Mouse (Mus musculus) lung, adult 2 months (tissue): ENCODE data around the gene Ptprd. TPM values are rescaled to one million over a fixed set of nuclear protein-coding genes. Genes with fewer than 3 reads are reported as not detected.
"Not testable (repeated sequence)": the region's sequence is repeated elsewhere in the genome, so short reads cannot be mapped to it uniquely, and the experiment has no call there.

ENCODE experiments used
- DNase-seq: peaks from one replicate; pipeline ENCODE4 v3.0.0; 2022
- H3K4me1 ChIP-seq: fragments of 200-500 bp; 2 replicates; pipeline ENCODE4 v1.6.1; 2011; ENCODE audit warnings: low read length; ENCODE audit not compliant: control insufficient read depth, insufficient read depth
- H3K4me3 ChIP-seq: fragments of 200-500 bp; replicated peaks from 2 replicates; pipeline ENCODE3; 2011; ENCODE audit warnings: low read depth, mild to moderate bottlenecking, control low read depth, low read length; ENCODE audit errors: extremely low read depth
- CTCF ChIP-seq: fragments of 200-500 bp; IDR thresholded peaks from 2 replicates; pipeline ENCODE4 v1.5.1; 2011; ENCODE audit warnings: mild to moderate bottlenecking, low read length, control low read depth; ENCODE audit not compliant: insufficient read depth
- POLR2A ChIP-seq: fragments of 200-500 bp; IDR thresholded peaks from 2 replicates; pipeline ENCODE4 v1.6.1; 2011; ENCODE audit warnings: low read depth, mild to moderate bottlenecking, control low read depth, low read length, borderline replicate concordance; ENCODE audit errors: extremely low read depth
- WGBS: fragments of 180-500 bp; shearing (Covaris S2); methylation state at CpG from one replicate; pipeline ENCODE4 v1.1.7; 2018; 5-methylcytosine and 5-hydroxymethylcytosine counted together
- polyA plus RNA-seq: library from polyadenylated mRNA; depleted of rRNA; stranded (reverse); fragments of >200 nt; gene quantifications from 2 replicates; pipeline ENCODE4 v1.2.3, GENCODE M21; 2012

Gene Ptprd
- polyA plus RNA-seq, 1 experiment: 13.4 TPM

DNA sequence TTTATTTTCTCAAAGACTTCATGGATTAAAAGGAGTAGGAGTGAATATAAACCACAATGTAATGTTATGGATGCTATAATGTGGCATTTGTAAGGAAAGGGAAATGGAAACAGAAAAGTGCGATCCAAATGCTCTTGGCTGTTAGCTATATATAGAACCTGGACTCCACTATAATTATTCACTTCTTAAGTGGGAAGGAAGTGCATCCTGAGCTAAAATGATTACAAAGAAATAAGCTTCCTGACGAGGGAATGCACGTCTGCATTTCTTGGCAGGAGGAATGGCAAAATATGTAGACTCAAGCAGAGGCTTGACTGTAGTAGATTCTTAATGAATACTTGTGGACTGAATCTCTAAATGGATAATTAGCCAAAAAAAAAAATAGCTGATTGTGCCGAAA, 219.1 kb downstream of the Ptprd start:
- TF ChIP-seq CTCF (no peak), POLR2A (no peak)
- Histone ChIP-seq H3K4me3 (no peak overlapping the region), H3K4me1 (no peaks in the 10 kb centered on the region)
- no peak for DNase-seq
- WGBS: 56% methylated on average over 4 of the region's 4 CpGs

DNA sequence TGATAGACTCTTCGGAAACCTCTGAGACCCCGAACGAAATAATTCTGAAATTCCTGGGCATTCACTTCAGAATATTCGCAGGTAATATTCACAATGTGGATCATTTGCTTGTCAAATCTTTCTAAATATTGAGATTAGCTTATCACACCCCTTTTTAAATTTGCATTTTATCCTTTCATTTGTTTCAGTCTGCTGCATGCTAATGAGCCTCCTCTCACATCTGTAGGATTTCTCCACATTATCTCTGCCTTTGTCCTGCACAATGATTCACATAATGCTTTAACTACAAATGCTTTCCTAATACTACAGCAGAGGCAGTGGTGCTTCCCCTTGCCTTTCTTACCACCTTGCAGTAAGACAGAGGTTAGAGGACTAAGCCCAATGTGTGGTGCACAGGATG, 229.7 kb downstream of the Ptprd start:
- no peak for TF ChIP-seq POLR2A
- no peak for TF ChIP-seq CTCF
- no peaks in the 10 kb centered on the region for H3K4me1 ChIP-seq
- no peak overlapping the region for H3K4me3 ChIP-seq
- no peak for DNase-seq
- 71% methylated on average over 4 of the region's 4 CpGs for WGBS

- DNase-seq: no peak
These were observed 250.1 kb downstream of the Ptprd start for GRCm38 (mm10) chr4:77961711-77962110.

DNA sequence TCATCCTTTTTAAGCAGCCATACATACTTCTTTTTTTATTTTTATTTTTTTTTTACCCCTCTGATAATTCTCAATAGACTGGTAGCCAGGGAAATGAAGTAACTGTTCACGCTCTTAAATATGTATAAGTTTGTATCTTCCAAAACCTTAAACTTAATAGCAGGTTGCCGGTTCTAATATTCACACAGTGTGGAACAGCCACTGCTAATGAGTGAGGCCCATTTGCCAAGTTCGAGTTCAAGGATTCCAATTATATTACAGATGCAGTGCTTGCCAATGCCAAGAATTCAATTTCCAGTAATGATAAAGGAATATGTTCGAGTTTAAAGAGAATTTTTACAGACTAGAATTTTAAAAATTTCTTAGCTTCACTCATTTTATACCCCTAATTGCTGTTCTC, 322.3 kb downstream of the Ptprd start:
- WGBS: 67% methylated on average over 4 of the region's 4 CpGs
- Histone ChIP-seq H3K4me3 (no peak overlapping the region), H3K4me1 (no peaks in the 10 kb centered on the region)
- no peak for TF ChIP-seq CTCF
- no peak for DNase-seq

More at GRCm38 (mm10) chr4:77961711-77962110, 250.1 kb downstream of the Ptprd start:
- WGBS: 21% methylated on average over 2 of the region's 2 CpGs
- no peak for TF ChIP-seq POLR2A
- TF ChIP-seq CTCF: no peak
- H3K4me3 ChIP-seq: no peak overlapping the region
- no peaks in the 10 kb centered on the region for H3K4me1 ChIP-seq

DNA sequence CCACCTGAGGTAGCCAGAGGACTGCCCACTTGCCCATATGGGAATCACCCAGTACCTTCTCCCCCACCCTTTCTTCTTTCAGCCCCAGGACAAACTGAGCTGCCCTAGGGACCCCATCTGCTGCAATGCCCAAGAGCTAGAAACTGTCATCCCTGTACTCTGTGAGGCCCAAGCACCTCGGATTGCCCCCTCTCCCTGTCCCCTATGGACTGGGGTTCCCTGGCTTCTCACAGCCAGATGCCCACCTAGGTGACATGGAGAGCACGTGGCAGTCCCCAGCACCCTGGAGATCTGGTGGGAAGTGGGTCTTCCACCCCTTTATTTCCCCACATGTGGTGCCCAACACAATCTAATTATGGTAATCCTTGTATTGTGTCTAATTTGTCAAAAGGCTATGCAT, 331.5 kb downstream of the Ptprd start:
- Histone ChIP-seq H3K4me1 (no peaks in the 10 kb centered on the region), H3K4me3 (no peak overlapping the region)
- no peak for DNase-seq
- 43% methylated on average over 2 of the region's 2 CpGs for WGBS
- no peak for TF ChIP-seq CTCF
- TF ChIP-seq POLR2A: no peak

GRCm38 (mm10) chr4:77861269-77861668, 350.5 kb downstream of the Ptprd start:
- Histone ChIP-seq H3K4me1 (no peaks in the 10 kb centered on the region), H3K4me3 (no peak overlapping the region)
- TF ChIP-seq POLR2A (no peak), CTCF (no peak)
- WGBS: 58% methylated on average over 5 of the region's 5 CpGs
- no peak for DNase-seq

GRCm38 (mm10) chr4:77797391-77797790, 414.4 kb downstream of the Ptprd start:
- DNase-seq, H3K4me3 ChIP-seq, H3K4me1 ChIP-seq: not testable (repeated sequence)
- 81% methylated on average over 1 of the region's 1 CpGs for WGBS

- DNase-seq: no peak
- TF ChIP-seq POLR2A: no peak
- TF ChIP-seq CTCF: no peak
- Histone ChIP-seq H3K4me3 (no peak overlapping the region), H3K4me1 (no peaks in the 10 kb centered on the region)
- WGBS: 85% methylated on average over 2 of the region's 2 CpGs
These were observed 434.5 kb downstream of the Ptprd start for GRCm38 (mm10) chr4:77777237-77777636.

DNA sequence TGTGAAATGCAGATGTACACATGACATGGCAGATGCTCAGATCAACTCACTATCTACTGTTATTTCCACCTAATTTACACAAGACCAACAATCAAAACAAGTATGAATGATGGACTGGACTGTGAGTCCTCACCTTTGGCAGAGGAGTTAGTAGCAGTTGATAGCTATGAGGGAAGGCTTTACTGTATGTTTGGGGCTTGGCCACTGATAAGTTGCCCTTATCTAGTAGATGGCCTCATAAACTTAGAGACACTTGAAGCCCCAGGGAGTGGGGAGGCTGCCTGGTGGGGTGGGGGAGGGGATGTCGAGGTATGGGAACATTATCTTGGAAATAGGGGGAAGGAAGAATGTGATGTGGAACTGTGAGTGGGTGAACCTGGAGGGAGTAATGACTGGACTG, 448.0 kb downstream of the Ptprd start:
- H3K4me3 ChIP-seq: no peak overlapping the region
- WGBS: 37% methylated on average over 1 of the region's 1 CpGs
- no peak for DNase-seq
- H3K4me1 ChIP-seq: no peaks in the 10 kb centered on the region
- no peak for TF ChIP-seq POLR2A
- TF ChIP-seq CTCF: no peak

GRCm38 (mm10) chr4:77743391-77743790, 468.4 kb downstream of the Ptprd start:
- 79% methylated on average over 2 of the region's 2 CpGs for WGBS
- TF ChIP-seq CTCF (no peak), POLR2A (no peak)
- no peaks in the 10 kb centered on the region for H3K4me1 ChIP-seq
- H3K4me3 ChIP-seq: no peak overlapping the region
- DNase-seq: no peak

DNA sequence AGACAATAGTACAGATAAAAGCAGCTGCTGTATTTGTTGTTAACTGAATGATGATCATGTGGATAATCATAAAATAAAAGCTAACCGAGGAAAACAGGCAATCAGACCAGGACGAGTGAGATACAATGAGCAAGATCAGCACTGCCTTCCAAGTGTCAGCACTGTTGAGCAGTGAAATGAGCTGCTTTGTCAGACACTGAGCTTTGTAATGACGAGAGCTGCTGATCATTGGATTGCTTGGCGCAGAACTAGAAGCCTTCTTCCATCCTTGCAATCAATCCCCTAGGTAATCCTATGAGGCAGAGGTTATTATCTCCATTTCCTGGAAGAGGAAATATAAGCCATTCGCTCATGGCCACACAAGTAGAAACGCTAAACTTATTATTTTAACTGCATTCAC, 489.9 kb downstream of the Ptprd start:
- WGBS: 70% methylated on average over 6 of the region's 6 CpGs
- H3K4me1 ChIP-seq: no peaks in the 10 kb centered on the region
- TF ChIP-seq CTCF (no peak), POLR2A (no peak)
- no peak overlapping the region for H3K4me3 ChIP-seq
- DNase-seq: no peak
